Mouse (Mus musculus) G1E (cell line): ENCODE results near the gene Maml2.

Experiments used
- CTCF ChIP-seq: IDR thresholded peaks from 2 replicates; pipeline ENCODE4 v1.5.1; 2012; ENCODE audit warnings: low read depth, low read length, inconsistent platforms, mixed read lengths
- GATA1 ChIP-seq: IDR thresholded peaks from 2 replicates; pipeline ENCODE4 v1.6.1; 2012; ENCODE audit warnings: borderline replicate concordance, low read length, inconsistent platforms, mixed read lengths
- GATA2 ChIP-seq: IDR thresholded peaks from 2 replicates; pipeline ENCODE4 v1.6.1; 2012; ENCODE audit warnings: low read depth, low read length, inconsistent platforms, borderline replicate concordance
- POLR2AphosphoS5 ChIP-seq: IDR thresholded peaks from 2 replicates; pipeline ENCODE4 v1.6.1; 2012; ENCODE audit warnings: low read depth, low read length, inconsistent platforms; ENCODE audit not compliant: insufficient replicate concordance

DNA sequence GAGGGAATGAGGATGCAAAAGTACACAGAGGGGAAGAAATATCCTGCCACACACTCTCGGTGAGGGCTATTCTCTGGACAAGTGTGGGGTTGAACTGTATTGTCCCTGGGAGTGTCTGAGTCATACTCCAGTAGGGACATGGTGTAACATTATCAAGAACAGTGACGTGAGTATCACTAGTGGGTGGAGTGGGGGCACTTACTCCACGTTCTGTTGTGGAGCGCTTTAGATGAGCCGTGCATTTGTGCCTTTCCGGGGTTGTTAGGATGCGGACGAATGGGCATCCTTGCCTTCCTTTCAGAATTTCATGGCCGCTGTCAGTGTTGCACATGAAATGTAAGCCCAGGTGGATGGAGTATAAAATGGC is 210.0 kb downstream of the Maml2 start:
- TF ChIP-seq CTCF: no peak
- TF ChIP-seq GATA2: no peak
- TF ChIP-seq GATA1: no peak
- no peak for TF ChIP-seq POLR2AphosphoS5
